ENCODE assay signal across 16 mouse cellular contexts in genomic region chr4:117654703-117655499, GRCm38 (mm10). TPM values are rescaled to one million over a fixed set of nuclear protein-coding genes. Genes with fewer than 3 reads are reported as not detected.
DNase-seq lines count a peak whose midpoint lies in the region; ATAC-seq and TF ChIP-seq lines count a peak whose summit lies in the region.
"Had no signal": no experiment of that assay in that cellular context is flagged by ENCODE, and none has a peak within 500 bp of the region (broad histone marks: within the 10 kb centered on the region; RNA-seq: fewer than 3 reads in every experiment).

No protein-coding gene starts in this region.

- TF ChIP-seq CTCF in layer of hippocampus, adult 2 months (conservative IDR thresholded peaks at IDR 0.05), result no peak

- H3K27me3 ChIP-seq in forebrain, embryonic 11.5 days (ENCODE audit: control insufficient read depth, insufficient read depth, low read length), result no peaks in the 10 kb centered on the region
- H3K27me3 ChIP-seq in hindbrain, embryonic 13.5 days, result no peaks in the 10 kb centered on the region
- peaks cover 9% of the 10 kb centered on the region; the same call in 1 of the 2 replicates for H3K27me3 ChIP-seq in midbrain, embryonic 12.5 days
- H3K27me3 ChIP-seq: intestine, embryonic 15.5 days had no signal

- H3K9me3 ChIP-seq in forebrain, embryonic 11.5 days (ENCODE audit: control insufficient read depth, low read length), result no peaks in the 10 kb centered on the region
- no peaks in the 10 kb centered on the region for H3K9me3 ChIP-seq in hindbrain, embryonic 13.5 days
- H3K9me3 ChIP-seq in midbrain, embryonic 12.5 days, result no peaks in the 10 kb centered on the region
- H3K9me3 ChIP-seq: intestine, embryonic 15.5 days had no signal

- H3K4me3 ChIP-seq in layer of hippocampus, adult 2 months, result no peak overlapping the region
- no peak overlapping the region for H3K4me3 ChIP-seq in forebrain, embryonic 11.5 days (ENCODE audit: low read depth, low read length)
- H3K4me3 ChIP-seq in hindbrain, embryonic 13.5 days, result no peak overlapping the region
- H3K4me3 ChIP-seq in midbrain, embryonic 12.5 days, result no peak overlapping the region
- H3K4me3 ChIP-seq: intestine, embryonic 15.5 days; myocyte had no signal

- H3K4me2 ChIP-seq in forebrain, embryonic 11.5 days (ENCODE audit: low read depth, low read length, severe bottlenecking), result 0 out of 2 replicates have a peak overlapping the region, but pooled peaks have one; percentile 24
- no peak overlapping the region for H3K4me2 ChIP-seq in hindbrain, embryonic 13.5 days
- no peak overlapping the region for H3K4me2 ChIP-seq in midbrain, embryonic 12.5 days (replicated peaks)
- H3K4me2 ChIP-seq: intestine, embryonic 15.5 days; liver, embryonic 11.5 days had no signal

- H3K4me1 ChIP-seq in forebrain, embryonic 11.5 days (replicated peaks; ENCODE audit: control insufficient read depth, insufficient read depth, low read length), result peaks cover 39% of the 10 kb centered on the region
- H3K4me1 ChIP-seq in hindbrain, embryonic 13.5 days (replicated peaks), result peaks cover 80% of the 10 kb centered on the region
- peaks cover 78% of the 10 kb centered on the region for H3K4me1 ChIP-seq in midbrain, embryonic 12.5 days

- no peak for DNase-seq in layer of hippocampus, adult 2 months (ENCODE audit: low spot score in 2 of 2)
- DNase-seq in layer of hippocampus, postnatal 14 days (ENCODE audit: low spot score in 2 of 2), result no peak
- peak; percentile 51 for DNase-seq in forebrain, embryonic 11.5 days (ENCODE audit: low spot score)
- no peak for DNase-seq in urinary bladder, postnatal 25 days (ENCODE audit: low spot score)
- no peak for DNase-seq in layer of hippocampus, postnatal 36 days
- DNase-seq in urinary bladder, adult 2 months (ENCODE audit: low spot score), result no peak
- DNase-seq: adrenal gland, adult 8-10 months; B cell, adult 2 months; kidney, postnatal 10 days; right cerebral cortex, postnatal 25 days had no signal

- no peak for ATAC-seq in forebrain, embryonic 11.5 days (replicated peaks; ENCODE audit: low FRiP score)
- no peak for ATAC-seq in hindbrain, embryonic 13.5 days (ENCODE audit: low FRiP score)
- no peak for ATAC-seq in midbrain, embryonic 12.5 days (ENCODE audit: low FRiP score, low read depth)
- ATAC-seq: intestine, embryonic 15.5 days had no signal

- no peaks in the 10 kb centered on the region for H3K36me3 ChIP-seq in forebrain, embryonic 11.5 days (ENCODE audit: control insufficient read depth, insufficient read depth, low read length)
- peaks cover 8% of the 10 kb centered on the region; the same call in 1 of the 2 replicates for H3K36me3 ChIP-seq in hindbrain, embryonic 13.5 days
- no peaks in the 10 kb centered on the region for H3K36me3 ChIP-seq in midbrain, embryonic 12.5 days

- no peak overlapping the region for H3K9ac ChIP-seq in forebrain, embryonic 11.5 days (ENCODE audit: low read length)
- peak overlapping the region; percentile 7; the same call in 1 of the 2 replicates for H3K9ac ChIP-seq in hindbrain, embryonic 13.5 days
- H3K9ac ChIP-seq in midbrain, embryonic 12.5 days (replicated peaks), result no peak overlapping the region
- H3K9ac ChIP-seq: intestine, embryonic 15.5 days had no signal

- peak overlapping the region; percentile 47; the same call in 1 of the 2 replicates for H3K27ac ChIP-seq in layer of hippocampus, adult 2 months
- H3K27ac ChIP-seq in forebrain, embryonic 11.5 days (ENCODE audit: low read depth, low read length), result peak overlapping the region; percentile 66
- H3K27ac ChIP-seq in hindbrain, embryonic 13.5 days, result peak overlapping the region; percentile 66
- peak overlapping the region; percentile 81 for H3K27ac ChIP-seq in midbrain, embryonic 12.5 days (replicated peaks)
- H3K27ac ChIP-seq: intestine, embryonic 15.5 days; macrophage had no signal

- 40% methylated on average over 9 of the region's 9 CpGs for WGBS in forebrain, embryonic 11.5 days
- 55% methylated on average over 9 of the region's 9 CpGs for WGBS in hindbrain, embryonic 13.5 days
- 38% methylated on average over 9 of the region's 9 CpGs for WGBS in midbrain, embryonic 12.5 days

RNA-seq across cellular contexts. Expression of gene Dmap1, which starts 27.2 kb away (rescaled TPM):
- total RNA-seq in layer of hippocampus, adult 2 months (2021), result 10 to 100 TPM; 39.0 to 40.4 TPM
- total RNA-seq in layer of hippocampus, postnatal 14 days (2021), result 10 to 100 TPM; 31.8 TPM
- 79.1 and 85.9 TPM in 2 replicates for polyA plus RNA-seq in forebrain, embryonic 11.5 days (2014; fragmentation: Nextera tagmentation; extraction: Ambion mirVana)
- polyA plus RNA-seq in hindbrain, embryonic 13.5 days (2015; fragmentation: Nextera tagmentation; extraction: Ambion mirVana), result 74.9 and 76.6 TPM in 2 replicates
- 67.5 and 72.1 TPM in 2 replicates for polyA plus RNA-seq in midbrain, embryonic 12.5 days (2016; fragmentation: Nextera tagmentation; extraction: Ambion mirVana)
- 10 to 100 TPM; 35.0 to 36.8 TPM for total RNA-seq in layer of hippocampus, postnatal 36 days (2021)
- 33.0 and 33.9 TPM in 2 replicates for polyA plus RNA-seq in urinary bladder, adult 2 months (2012; rRNA removed)
